Mouse (Mus musculus) stomach, postnatal 0 days (tissue): ENCODE measurements around the gene Uts2b. TPM values are rescaled to one million over a fixed set of nuclear protein-coding genes. Genes with fewer than 3 reads are reported as not detected.
"Not testable (repeated sequence)": the region's sequence is repeated elsewhere in the genome, so short reads cannot be mapped to it uniquely, and the experiment has no call there.

Experiments used
- ATAC-seq: fragments of 200-750 bp; cut with Nextera tagmentation; 2 replicates; pipeline ENCODE4 v1.8.0; 2017; ENCODE audit not compliant: low FRiP score, low TSS enrichment
- DNase-seq: peaks from one replicate; pipeline ENCODE4 v3.0.0-alpha.2; 2016; ENCODE audit warnings: low spot score
- H3K27ac ChIP-seq: fragments of 300-500 bp; sonication (generic); replicated peaks from 2 replicates; pipeline ENCODE4 v1.5.1; 2014; ENCODE audit warnings: mild to moderate bottlenecking, control low read depth
- H3K27me3 ChIP-seq: fragments of 300-500 bp; sonication (generic); 2 replicates; pipeline ENCODE4 v1.6.1; 2014; ENCODE audit warnings: low read length; ENCODE audit not compliant: control insufficient read depth, insufficient read depth
- H3K36me3 ChIP-seq: fragments of 300-500 bp; sonication (generic); 2 replicates; pipeline ENCODE4 v1.6.1; 2014; ENCODE audit warnings: low read length, mixed read lengths; ENCODE audit not compliant: control insufficient read depth, insufficient read depth
- H3K4me1 ChIP-seq: fragments of 300-500 bp; sonication (generic); replicated peaks from 2 replicates; pipeline ENCODE4 v1.6.1; 2014; ENCODE audit warnings: antibody characterized with exemption; ENCODE audit not compliant: control insufficient read depth, insufficient read depth
- H3K4me2 ChIP-seq: fragments of 300-500 bp; sonication (generic); replicated peaks from 2 replicates; pipeline ENCODE4 v1.6.1; 2014; ENCODE audit warnings: low read depth, mild to moderate bottlenecking, control low read depth, moderate library complexity
- H3K4me3 ChIP-seq: fragments of 300-500 bp; sonication (generic); 2 replicates; pipeline ENCODE4 v1.5.1; 2014; ENCODE audit warnings: low read depth, low read length, control low read depth
- H3K9ac ChIP-seq: fragments of 300-500 bp; sonication (generic); 2 replicates; pipeline ENCODE4 v1.6.1; 2014; ENCODE audit warnings: mild to moderate bottlenecking, low read length, control low read depth, mixed read lengths
- H3K9me3 ChIP-seq: fragments of 300-500 bp; sonication (generic); 2 replicates; pipeline ENCODE4 v1.6.1; 2016; ENCODE audit warnings: low read length; ENCODE audit not compliant: control insufficient read depth
- CTCF ChIP-seq: IDR thresholded peaks from 2 replicates; pipeline ENCODE4 v1.5.1; 2016; ENCODE audit warnings: antibody characterized with exemption, low read depth, mild to moderate bottlenecking, moderate library complexity
- EP300 ChIP-seq: optimal IDR thresholded peaks from 2 replicates; pipeline ENCODE3; 2016; ENCODE audit warnings: antibody characterized with exemption
- WGBS: fragments of 180-500 bp; shearing (Covaris S2); extraction: QIAGEN DNeasy Blood & Tissue Kit; methylation state at CpG from one replicate; pipeline ENCODE4 v1.1.7; 2014; 5-methylcytosine and 5-hydroxymethylcytosine counted together
- polyA plus RNA-seq: library from polyadenylated mRNA; unstranded; fragments of >200 nt; fragmentation: Nextera tagmentation; extraction: Ambion mirVana; gene quantifications from 2 replicates; pipeline ENCODE4 v1.2.1, GENCODE M21; 2015

Uts2b gene
- polyA plus RNA-seq, 1 experiment from 2014 or later, result 0.23 TPM

DNA sequence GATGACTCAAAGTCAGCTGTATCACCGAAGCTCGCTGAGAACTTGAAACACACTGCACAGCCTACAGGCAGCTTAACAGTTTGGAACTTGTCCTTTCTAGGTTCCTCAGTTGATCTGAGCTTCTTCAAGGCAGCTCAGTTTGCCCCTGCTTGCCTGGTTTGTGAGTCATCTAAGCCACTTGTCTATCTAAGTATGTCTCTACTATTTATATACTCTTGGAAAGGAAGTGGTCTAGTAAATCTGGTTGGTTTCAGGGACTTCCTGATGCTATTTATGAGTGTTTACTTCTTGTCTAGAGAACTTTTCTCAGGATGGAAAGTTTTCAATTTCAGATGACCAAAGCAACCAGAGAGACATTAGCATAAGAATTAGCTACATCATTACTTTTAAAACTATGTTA is 43.6 kb downstream of the Uts2b start:
- WGBS, result 73% methylated on average over 2 of the region's 2 CpGs
- no peaks in the 10 kb centered on the region for H3K36me3 ChIP-seq
- no peak for DNase-seq
- no peak overlapping the region for H3K27ac ChIP-seq
- H3K4me1 ChIP-seq, result no peaks in the 10 kb centered on the region
- H3K4me2 ChIP-seq, result no peak overlapping the region
- no peaks in the 10 kb centered on the region for H3K27me3 ChIP-seq
- H3K4me3 ChIP-seq, result no peak overlapping the region
- H3K9me3 ChIP-seq, result no peaks in the 10 kb centered on the region
- no peak for TF ChIP-seq EP300
- TF ChIP-seq CTCF, result no peak
- H3K9ac ChIP-seq, result no peak overlapping the region
- ATAC-seq, result no peak

DNA sequence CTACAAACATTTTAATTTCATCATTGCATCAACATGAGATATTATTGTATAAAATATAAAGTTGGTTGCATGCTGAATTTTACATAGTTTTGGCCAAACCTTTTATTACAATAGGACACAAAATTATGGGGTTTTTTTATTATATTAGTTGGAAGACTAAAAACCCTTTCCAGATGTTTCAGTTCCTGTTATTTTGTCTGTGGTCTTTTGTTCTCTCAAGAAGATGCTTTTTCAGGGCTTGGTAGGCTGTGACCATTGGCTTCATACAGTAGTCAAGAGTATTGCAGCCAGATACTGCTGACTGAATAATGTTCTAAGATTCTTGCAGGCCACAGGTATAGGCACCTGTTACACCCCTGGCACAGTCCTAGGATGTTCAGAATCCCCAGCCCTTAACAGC is 48.0 kb downstream of the Uts2b start:
- ATAC-seq, result no peak
- H3K4me1 ChIP-seq, result no peaks in the 10 kb centered on the region
- no peak overlapping the region for H3K27ac ChIP-seq
- no peak for DNase-seq
- H3K27me3 ChIP-seq, result no peaks in the 10 kb centered on the region
- no peak overlapping the region for H3K4me3 ChIP-seq
- no peak overlapping the region for H3K4me2 ChIP-seq
- H3K9me3 ChIP-seq, result no peaks in the 10 kb centered on the region
- H3K36me3 ChIP-seq, result no peaks in the 10 kb centered on the region
- TF ChIP-seq EP300, result no peak
- TF ChIP-seq CTCF, result no peak
- H3K9ac ChIP-seq, result no peak overlapping the region

DNA sequence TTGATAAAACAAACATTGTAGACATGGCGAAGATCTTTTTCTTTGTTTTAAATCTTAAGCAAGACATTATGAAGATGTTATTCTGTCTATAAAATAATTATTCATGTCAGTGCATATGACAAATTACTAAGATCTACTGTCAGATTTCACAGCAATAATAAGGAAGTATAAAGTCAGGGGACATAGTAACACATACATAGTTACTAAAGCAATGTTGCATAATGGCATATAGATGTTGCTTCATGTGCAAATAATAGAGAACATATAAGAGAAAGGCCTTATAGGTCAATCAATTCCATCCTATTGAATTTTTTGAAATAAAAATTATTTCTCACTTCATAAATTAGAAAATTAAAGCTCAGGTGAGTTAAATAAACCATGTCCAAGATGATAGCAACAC is 50.9 kb downstream of the Uts2b start:
- Histone ChIP-seq H3K4me1 (no peaks in the 10 kb centered on the region), H3K9ac (no peak overlapping the region), H3K4me3 (no peak overlapping the region), H3K9me3 (no peaks in the 10 kb centered on the region), H3K27me3 (no peaks in the 10 kb centered on the region), H3K36me3 (no peaks in the 10 kb centered on the region), H3K27ac (no peak overlapping the region), H3K4me2 (no peak overlapping the region)
- no peak for DNase-seq
- ATAC-seq, result no peak
- WGBS, result 69% methylated on average over 1 of the region's 1 CpGs
- TF ChIP-seq CTCF (no peak), EP300 (no peak)

DNA sequence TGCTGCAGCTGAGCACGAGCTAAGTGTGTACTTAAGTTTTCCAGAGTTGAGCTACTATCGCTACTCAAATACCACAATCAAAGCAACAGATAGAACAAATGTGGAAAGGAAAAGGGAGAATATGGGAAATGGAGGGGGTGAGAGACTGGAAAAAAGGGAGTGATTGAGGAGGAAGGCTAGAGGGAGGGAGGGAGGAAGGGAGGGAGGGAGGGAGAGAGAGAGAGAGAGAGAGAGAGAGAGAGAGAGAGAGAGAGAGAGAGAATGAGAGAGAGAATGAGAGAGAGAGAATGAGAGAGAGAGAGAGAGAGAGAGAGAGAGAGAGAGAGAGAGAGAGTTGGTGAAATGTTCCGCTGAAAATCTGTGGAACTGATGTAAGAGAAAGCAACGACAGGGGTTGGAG is 62.9 kb downstream of the Uts2b start, which contains the start of gene Ostn:
Gene Ostn, plus strand, starts transcription at position 301 of the 400 bp plus-strand sequence.
- H3K4me3 ChIP-seq, H3K27me3 ChIP-seq, DNase-seq, ATAC-seq, H3K36me3 ChIP-seq, H3K4me1 ChIP-seq, H3K4me2 ChIP-seq, H3K9ac ChIP-seq, H3K9me3 ChIP-seq, H3K27ac ChIP-seq: not testable (repeated sequence)
- WGBS, result 62% methylated on average over 4 of the region's 4 CpGs

Other genes with a start within 250 kb of the Uts2b start
- gene Ostn, start 62.8 kb downstream of the Uts2b start, polyA plus RNA-seq, result not detected in 2 replicates
- 21.3 and 24.2 TPM in 2 replicates for gene Ccdc50, start 18.6 kb upstream of the Uts2b start, polyA plus RNA-seq